Mouse (Mus musculus): Measurements from ENCODE around the gene Dnmt3l.

DNA sequence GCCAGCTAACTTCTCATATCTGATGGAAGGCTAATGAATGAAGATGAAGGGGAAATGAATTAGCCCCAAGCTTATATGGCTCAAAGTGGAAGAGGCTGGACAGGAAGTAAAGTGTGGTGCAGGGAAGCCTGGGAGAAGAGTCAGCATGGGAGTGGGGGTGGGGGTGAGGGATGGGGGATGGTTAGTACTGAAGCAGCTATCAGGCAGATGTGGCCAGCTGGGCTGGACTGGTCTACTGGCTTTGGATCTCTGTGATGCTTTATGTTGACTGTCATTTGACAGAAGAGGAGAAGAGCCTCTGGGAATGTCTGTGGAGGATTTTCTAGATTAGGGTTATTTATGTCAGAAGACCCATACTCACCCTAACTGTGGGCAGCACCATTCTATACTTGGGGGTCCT, 53.5 kb downstream of the Dnmt3l start:
- TF ChIP-seq POLR2A (IDR thresholded peaks at IDR 0.05; ENCODE audit: borderline replicate concordance, control insufficient read depth, low read depth, low read length) = no peak
- no peak for TF ChIP-seq CTCF (IDR thresholded peaks at IDR 0.05; ENCODE audit: control insufficient read depth, insufficient read depth, low read length)
